Mouse (Mus musculus) bone marrow, adult 2 months (tissue): ENCODE measurements around the gene Gna13. TPM values are rescaled to one million over a fixed set of nuclear protein-coding genes. Genes with fewer than 3 reads are reported as not detected.
"Not testable (repeated sequence)": the region's sequence is repeated elsewhere in the genome, so short reads cannot be mapped to it uniquely, and the experiment has no call there.

Experiments
- H3K27ac ChIP-seq: fragments of 200-500 bp; 2 replicates; pipeline ENCODE4 v1.5.1; 2012; ENCODE audit warnings: low read depth, mild to moderate bottlenecking, control low read depth, inconsistent platforms, low read length; ENCODE audit not compliant: control insufficient read depth, poor library complexity, insufficient read depth
- H3K4me1 ChIP-seq: fragments of 200-500 bp; 2 replicates; pipeline ENCODE4 v1.6.1; 2011; ENCODE audit warnings: low read length; ENCODE audit not compliant: control insufficient read depth, insufficient read depth
- H3K4me3 ChIP-seq: fragments of 200-500 bp; replicated peaks from 2 replicates; pipeline ENCODE3; 2011; ENCODE audit warnings: mild to moderate bottlenecking, low read depth, low read length, control low read depth; ENCODE audit not compliant: control insufficient read depth
- CTCF ChIP-seq: fragments of 200-500 bp; IDR thresholded peaks from 2 replicates; pipeline ENCODE4 v1.5.1; 2011; ENCODE audit warnings: low read length, control low read depth; ENCODE audit not compliant: control insufficient read depth, insufficient read depth
- POLR2A ChIP-seq: fragments of 200-500 bp; IDR thresholded peaks from 2 replicates; pipeline ENCODE4 v1.6.1; 2011; ENCODE audit warnings: low read depth, mild to moderate bottlenecking, control low read depth, low read length, borderline replicate concordance; ENCODE audit not compliant: control insufficient read depth
- WGBS: fragments of 180-500 bp; shearing (Covaris S2); methylation state at CpG from one replicate; pipeline ENCODE4 v1.1.7; 2018; 5-methylcytosine and 5-hydroxymethylcytosine counted together
- polyA plus RNA-seq: library from polyadenylated mRNA; stranded (reverse); fragments of >200 nt; gene quantifications from 2 replicates; pipeline ENCODE4 v1.2.4, GENCODE M21; 2011; ENCODE audit warnings: low replicate concordance; ENCODE audit not compliant: missing spikeins, insufficient read depth, insufficient read length

Gna13 gene
- polyA plus RNA-seq, 1 experiment: 28.9 TPM

- Histone ChIP-seq H3K4me3 (no peak overlapping the region), H3K4me1 (no peaks in the 10 kb centered on the region; the same call in 1 of the 2 replicates), H3K27ac (no peak overlapping the region)
- WGBS: 74% methylated on average over 4 of the region's 4 CpGs
- TF ChIP-seq CTCF (no peak), POLR2A (no peak)
Observed at GRCm38 (mm10) chr11:109329331-109329730, 33.3 kb upstream of the Gna13 start.

GRCm38 (mm10) chr11:109330706-109331393 lies 31.8 kb upstream of the Gna13 start:
- no peak overlapping the region for H3K27ac ChIP-seq
- no peak overlapping the region for H3K4me3 ChIP-seq
- TF ChIP-seq CTCF (no peak), POLR2A (no peak)
- 24% methylated on average over 17 of the region's 17 CpGs for WGBS
- H3K4me1 ChIP-seq: no peaks in the 10 kb centered on the region; the same call in 1 of the 2 replicates

GRCm38 (mm10) chr11:109331424-109331824 lies 31.2 kb upstream of the Gna13 start:
- 4% methylated on average over 6 of the region's 6 CpGs for WGBS
- Histone ChIP-seq H3K4me1 (no peaks in the 10 kb centered on the region; the same call in 1 of the 2 replicates), H3K27ac (no peak overlapping the region), H3K4me3 (peak overlapping the region; percentile 65)
- peak; percentile 90 for TF ChIP-seq CTCF
- no peak for TF ChIP-seq POLR2A

- H3K27ac ChIP-seq: no peak overlapping the region
- H3K4me3 ChIP-seq: no peak overlapping the region
- 71% methylated on average over 6 of the region's 6 CpGs for WGBS
- H3K4me1 ChIP-seq: no peaks in the 10 kb centered on the region; the same call in 1 of the 2 replicates
- TF ChIP-seq CTCF (no peak), POLR2A (no peak)
Observed at GRCm38 (mm10) chr11:109332722-109333121, 29.9 kb upstream of the Gna13 start.

- no peak overlapping the region for H3K4me3 ChIP-seq
- WGBS: 75% methylated on average over 4 of the region's 4 CpGs
- no peaks in the 10 kb centered on the region; the same call in 1 of the 2 replicates for H3K4me1 ChIP-seq
- no peak overlapping the region for H3K27ac ChIP-seq
- TF ChIP-seq CTCF (no peak), POLR2A (no peak)
Observed at GRCm38 (mm10) chr11:109334773-109335172, 27.9 kb upstream of the Gna13 start.

- Histone ChIP-seq H3K4me1 (no peaks in the 10 kb centered on the region; the same call in 1 of the 2 replicates), H3K27ac (no peak overlapping the region), H3K4me3 (no peak overlapping the region)
- WGBS: 51% methylated on average over 6 of the region's 6 CpGs
- TF ChIP-seq CTCF (no peak), POLR2A (no peak)
Observed at GRCm38 (mm10) chr11:109335890-109336289, 26.7 kb upstream of the Gna13 start.

GRCm38 (mm10) chr11:109339155-109339938 lies 23.3 kb upstream of the Gna13 start:
- 88% methylated on average over 8 of the region's 8 CpGs for WGBS
- H3K4me1 ChIP-seq: no peaks in the 10 kb centered on the region
- TF ChIP-seq CTCF: no peak
- no peak for TF ChIP-seq POLR2A
- H3K4me3 ChIP-seq: no peak overlapping the region
- H3K27ac ChIP-seq: no peak overlapping the region

- TF ChIP-seq POLR2A (no peak), CTCF (no peak)
- no peak overlapping the region for H3K4me3 ChIP-seq
- 72% methylated on average over 5 of the region's 5 CpGs for WGBS
- H3K27ac ChIP-seq: no peak overlapping the region
- no peaks in the 10 kb centered on the region for H3K4me1 ChIP-seq
Observed at GRCm38 (mm10) chr11:109340541-109340940, 22.1 kb upstream of the Gna13 start.

GRCm38 (mm10) chr11:109342666-109343065 lies 20.0 kb upstream of the Gna13 start:
- WGBS: 76% methylated on average over 4 of the region's 4 CpGs
- not testable (repeated sequence) for H3K4me1 ChIP-seq, H3K27ac ChIP-seq, H3K4me3 ChIP-seq
